Mouse (Mus musculus) lung, embryonic 16.5 days (tissue): Measurements from ENCODE around the gene Elavl1. TPM values are rescaled to one million over a fixed set of nuclear protein-coding genes. Genes with fewer than 3 reads are reported as not detected.

Experiments
- ATAC-seq: fragments of 200-750 bp; cut with Nextera tagmentation; 2 replicates; pipeline ENCODE4 v1.8.0; 2017; ENCODE audit warnings: low read depth, mild to moderate bottlenecking, moderate library complexity
- H3K27ac ChIP-seq: fragments of 300-500 bp; sonication (generic); 2 replicates; pipeline ENCODE4 v1.5.1; 2014; ENCODE audit warnings: mild to moderate bottlenecking, control low read depth, low read length
- H3K27me3 ChIP-seq: fragments of 300-500 bp; sonication (generic); 2 replicates; pipeline ENCODE4 v1.6.1; 2014; ENCODE audit warnings: low read depth, low read length, mixed read lengths; ENCODE audit not compliant: control insufficient read depth, insufficient read depth
- H3K36me3 ChIP-seq: fragments of 300-500 bp; sonication (generic); 2 replicates; pipeline ENCODE4 v1.6.1; 2014; ENCODE audit warnings: low read length; ENCODE audit not compliant: control insufficient read depth, insufficient read depth
- H3K4me1 ChIP-seq: fragments of 300-500 bp; sonication (generic); replicated peaks from 2 replicates; pipeline ENCODE4 v1.6.1; 2014; ENCODE audit warnings: low read length, mixed read lengths; ENCODE audit not compliant: control insufficient read depth, insufficient read depth
- H3K4me2 ChIP-seq: fragments of 300-500 bp; sonication (generic); 2 replicates; pipeline ENCODE4 v1.6.1; 2014; ENCODE audit warnings: low read depth, low read length, control low read depth
- H3K4me3 ChIP-seq: fragments of 300-500 bp; sonication (generic); 2 replicates; pipeline ENCODE4 v1.5.1; 2014; ENCODE audit warnings: mild to moderate bottlenecking, low read length, control low read depth
- H3K9ac ChIP-seq: fragments of 300-500 bp; sonication (generic); 2 replicates; pipeline ENCODE4 v1.6.1; 2014; ENCODE audit warnings: low read length, control low read depth
- H3K9me3 ChIP-seq: fragments of 300-500 bp; sonication (generic); 2 replicates; pipeline ENCODE4 v1.6.1; 2016; ENCODE audit warnings: low read length; ENCODE audit not compliant: control insufficient read depth
- WGBS: fragments of 180-500 bp; shearing (Covaris S2); extraction: QIAGEN DNeasy Blood & Tissue Kit; methylation state at CpG from one replicate; pipeline ENCODE4 v1.1.7; 2014; 5-methylcytosine and 5-hydroxymethylcytosine counted together
- polyA plus RNA-seq: library from polyadenylated mRNA; unstranded; fragments of >200 nt; fragmentation: Nextera tagmentation; extraction: Ambion mirVana; gene quantifications from 2 replicates; pipeline ENCODE4 v1.2.1, GENCODE M21; 2015

The Elavl1 gene
- polyA plus RNA-seq, 1 experiment from 2014 or later: 224 TPM

DNA sequence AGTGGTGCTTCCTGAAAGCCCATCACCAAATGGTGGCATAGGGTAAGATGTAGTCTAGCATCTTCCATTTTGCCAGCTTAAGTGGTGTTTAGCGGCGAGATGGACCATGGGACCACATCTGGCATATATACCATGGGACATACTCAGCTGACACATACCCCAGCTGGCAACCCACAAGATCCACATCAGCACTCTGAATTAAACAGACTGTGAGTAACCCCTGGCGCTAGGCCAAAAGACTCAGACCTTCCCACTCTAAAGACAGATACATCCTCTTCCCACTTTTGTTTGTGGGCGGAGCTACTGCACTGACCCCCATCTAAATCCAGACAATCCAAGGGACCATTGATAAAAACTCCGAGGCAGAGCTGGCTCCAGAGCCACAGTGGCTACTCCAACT lies 3.8 kb upstream of the Elavl1 start:
- WGBS: 80% methylated on average over 5 of the region's 5 CpGs
- peaks cover 35% of the 10 kb centered on the region for H3K36me3 ChIP-seq

DNA sequence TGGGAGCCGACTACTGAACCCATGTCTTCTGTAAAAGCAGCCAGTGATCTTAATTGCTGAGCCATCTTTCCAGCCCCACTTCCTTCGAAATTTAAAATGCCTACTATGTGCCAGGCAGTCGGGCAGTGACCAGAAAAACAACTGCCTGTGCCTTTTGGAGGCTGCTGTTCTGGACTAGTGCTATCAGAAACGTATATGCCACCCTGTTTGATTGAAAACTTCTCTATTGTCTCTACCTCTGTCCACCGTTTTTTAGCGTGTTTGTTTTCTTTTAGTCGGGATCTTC lies 481 bp upstream of the Elavl1 start:
- no peak for ATAC-seq
- Histone ChIP-seq H3K27me3 (no peaks in the 10 kb centered on the region), H3K27ac (peak overlapping the region; percentile 88), H3K9ac (peak overlapping the region; percentile 75), H3K36me3 (peaks cover 26% of the 10 kb centered on the region), H3K9me3 (no peaks in the 10 kb centered on the region), H3K4me2 (peak overlapping the region; percentile 73), H3K4me3 (peak overlapping the region; percentile 84), H3K4me1 (peaks cover 13% of the 10 kb centered on the region)
- WGBS: 23% methylated on average over 7 of the region's 7 CpGs

More for the DNA sequence above, 3.8 kb upstream of the Elavl1 start:
- Histone ChIP-seq H3K9me3 (no peaks in the 10 kb centered on the region), H3K27ac (no peak overlapping the region), H3K4me3 (no peak overlapping the region), H3K27me3 (no peaks in the 10 kb centered on the region), H3K4me2 (no peak overlapping the region), H3K9ac (no peak overlapping the region), H3K4me1 (peaks cover 5% of the 10 kb centered on the region)
- no peak for ATAC-seq

DNA sequence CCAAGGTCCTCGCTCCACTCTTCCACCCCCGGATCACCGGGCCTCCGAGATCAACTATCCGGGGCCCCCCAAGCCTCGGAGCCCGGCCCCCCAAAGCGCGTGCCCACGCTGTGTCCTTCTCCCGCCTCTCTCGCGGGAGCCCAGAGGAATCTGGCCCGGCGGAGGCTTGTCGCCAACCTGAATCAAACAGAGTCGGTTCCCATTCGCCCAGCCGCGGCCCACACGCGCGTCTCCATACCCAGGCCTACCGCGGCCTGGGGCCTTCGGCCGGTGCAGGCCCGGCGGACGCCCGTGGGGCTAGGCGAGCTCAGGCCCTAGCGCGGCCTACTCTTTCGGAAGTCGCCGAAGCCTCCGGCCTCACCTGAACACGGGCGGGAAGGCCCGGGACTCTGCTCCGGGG lies 688 bp downstream of the Elavl1 start:
- H3K36me3 ChIP-seq: peaks cover 21% of the 10 kb centered on the region; the same call in 1 of the 2 replicates
- H3K9ac ChIP-seq: peak overlapping the region; percentile 93
- H3K4me2 ChIP-seq: peak overlapping the region; percentile 71
- peaks cover 13% of the 10 kb centered on the region for H3K4me1 ChIP-seq
- WGBS: under 1% methylated on average over 42 of the region's 42 CpGs
- H3K9me3 ChIP-seq: no peaks in the 10 kb centered on the region
- no peaks in the 10 kb centered on the region for H3K27me3 ChIP-seq
- peak overlapping the region; percentile 82 for H3K27ac ChIP-seq
- peak; percentile 73 for ATAC-seq
- H3K4me3 ChIP-seq: peak overlapping the region; percentile 84

DNA sequence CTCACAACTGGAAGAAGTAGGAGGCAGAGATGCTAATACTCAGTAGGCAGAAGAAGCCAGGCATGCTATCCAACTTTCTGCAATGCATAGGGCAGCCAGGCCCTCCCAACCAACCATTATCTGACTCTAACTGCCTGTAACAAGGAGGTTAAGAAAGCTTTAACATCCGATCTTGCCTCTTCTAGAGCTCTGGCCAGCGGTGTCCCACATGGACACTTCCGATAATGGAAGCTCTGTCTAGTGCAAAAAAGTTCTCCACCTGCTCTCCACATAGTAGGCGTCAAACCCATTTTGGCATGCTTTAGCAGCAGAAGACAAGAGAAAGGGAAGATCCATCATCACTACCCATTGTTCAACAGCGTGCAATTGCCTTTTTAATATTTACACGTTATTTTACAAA lies 1.3 kb downstream of the Elavl1 start:
- no peaks in the 10 kb centered on the region for H3K27me3 ChIP-seq
- H3K36me3 ChIP-seq: peaks cover 15% of the 10 kb centered on the region; the same call in 1 of the 2 replicates
- H3K9ac ChIP-seq: peak overlapping the region; percentile 93
- H3K4me3 ChIP-seq: peak overlapping the region; percentile 84
- no peak for ATAC-seq
- H3K4me2 ChIP-seq: peak overlapping the region; percentile 71
- peaks cover 13% of the 10 kb centered on the region for H3K4me1 ChIP-seq
- H3K27ac ChIP-seq: no peak overlapping the region
- WGBS: 2% methylated on average over 6 of the region's 6 CpGs
- no peaks in the 10 kb centered on the region for H3K9me3 ChIP-seq

DNA sequence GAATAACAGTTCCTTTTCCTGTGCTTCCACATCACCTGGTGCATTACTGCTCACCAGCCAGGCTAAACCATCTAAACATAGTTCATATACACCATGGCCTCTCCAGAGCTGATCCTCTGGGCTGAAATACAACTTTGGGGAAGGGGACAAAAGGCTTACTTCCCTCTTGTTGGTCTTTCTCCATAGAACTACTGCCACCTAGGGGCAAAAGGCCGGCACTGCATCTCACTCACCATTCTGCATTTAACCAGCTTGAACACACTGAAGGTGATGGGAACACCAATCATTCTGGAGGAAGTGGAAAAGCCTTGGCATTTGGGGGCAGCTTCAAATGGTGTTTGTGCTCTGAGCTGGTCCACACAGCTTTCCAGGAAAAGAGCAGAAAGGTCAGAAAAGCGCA lies 2.7 kb downstream of the Elavl1 start:
- H3K4me1 ChIP-seq: peaks cover 13% of the 10 kb centered on the region
- no peak overlapping the region for H3K9ac ChIP-seq
- peaks cover 3% of the 10 kb centered on the region; the same call in 1 of the 2 replicates for H3K36me3 ChIP-seq
- no peak for ATAC-seq
- 30% methylated on average over 2 of the region's 2 CpGs for WGBS
- no peaks in the 10 kb centered on the region for H3K9me3 ChIP-seq
- no peak overlapping the region for H3K4me2 ChIP-seq
- H3K27me3 ChIP-seq: no peaks in the 10 kb centered on the region
- H3K27ac ChIP-seq: no peak overlapping the region
- H3K4me3 ChIP-seq: no peak overlapping the region

DNA sequence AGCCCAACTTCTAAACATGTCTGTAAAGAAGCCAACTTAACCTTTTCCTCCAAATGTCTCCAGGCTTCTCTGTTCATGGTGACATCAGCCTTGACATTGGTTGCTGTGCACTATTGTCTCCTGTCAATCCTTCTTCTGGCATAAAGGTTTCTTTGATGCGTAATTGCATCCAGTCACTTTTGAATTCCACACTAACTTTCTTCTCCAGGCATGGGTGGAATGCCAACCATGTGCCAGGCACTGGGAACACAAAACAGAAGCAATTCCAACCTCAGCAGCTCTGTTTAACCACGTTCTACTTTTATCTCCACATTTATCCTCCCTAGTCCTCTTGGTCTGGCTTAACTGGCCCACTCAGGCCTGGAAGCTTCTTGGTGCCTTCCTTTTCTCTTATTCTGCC lies 4.2 kb downstream of the Elavl1 start:
- no peaks in the 10 kb centered on the region for H3K9me3 ChIP-seq
- no peaks in the 10 kb centered on the region for H3K27me3 ChIP-seq
- H3K4me3 ChIP-seq: no peak overlapping the region
- peaks cover 3% of the 10 kb centered on the region; the same call in 1 of the 2 replicates for H3K36me3 ChIP-seq
- H3K4me1 ChIP-seq: peaks cover 13% of the 10 kb centered on the region
- no peak overlapping the region for H3K27ac ChIP-seq
- no peak overlapping the region for H3K4me2 ChIP-seq
- no peak overlapping the region for H3K9ac ChIP-seq
- WGBS: 80% methylated on average over 2 of the region's 2 CpGs
- no peak for ATAC-seq

DNA sequence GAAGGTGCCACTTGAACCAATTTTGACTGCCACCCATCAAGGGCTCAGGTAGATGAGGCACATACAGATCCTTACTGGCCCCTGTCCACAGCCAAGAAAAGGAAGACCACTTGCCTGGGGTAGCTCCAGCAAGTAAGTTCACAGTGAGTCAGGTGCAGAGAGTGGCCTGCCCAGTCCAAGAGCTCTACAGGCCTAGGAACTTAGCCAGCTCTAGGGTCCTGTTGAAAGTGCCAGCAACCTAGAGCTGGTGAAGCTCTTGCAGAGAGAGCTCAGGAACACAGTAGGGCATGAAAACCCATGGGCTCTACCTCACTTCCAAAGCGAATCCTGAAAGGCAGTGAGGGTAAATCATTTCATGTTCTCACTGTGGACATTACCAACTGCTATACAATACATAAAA lies 4.8 kb downstream of the Elavl1 start:
- Histone ChIP-seq H3K4me3 (no peak overlapping the region), H3K9me3 (no peaks in the 10 kb centered on the region), H3K27me3 (no peaks in the 10 kb centered on the region), H3K4me1 (peaks cover 8% of the 10 kb centered on the region), H3K9ac (no peak overlapping the region), H3K4me2 (no peak overlapping the region), H3K27ac (no peak overlapping the region), H3K36me3 (peaks cover 3% of the 10 kb centered on the region; the same call in 1 of the 2 replicates)
- 90% methylated on average over 1 of the region's 1 CpGs for WGBS
- ATAC-seq: no peak

DNA sequence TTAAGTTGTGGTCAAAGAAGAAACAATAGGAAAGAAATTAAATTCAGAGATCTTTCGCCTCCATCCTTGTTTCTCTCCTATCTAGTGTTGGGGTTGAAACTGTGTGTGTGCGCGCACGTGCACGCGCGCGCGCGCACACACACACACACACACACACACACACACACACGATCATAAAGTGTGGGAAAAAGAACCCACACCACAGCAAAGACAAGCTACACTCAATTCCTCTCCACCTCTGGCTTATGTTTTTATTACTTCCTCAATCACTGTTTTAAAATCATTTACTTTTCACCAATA lies 5.7 kb downstream of the Elavl1 start:
- H3K9ac ChIP-seq: no peak overlapping the region
- H3K9me3 ChIP-seq: no peaks in the 10 kb centered on the region
- no peak for ATAC-seq
- H3K4me2 ChIP-seq: no peak overlapping the region
- 95% methylated on average over 11 of the region's 11 CpGs for WGBS
- H3K27me3 ChIP-seq: no peaks in the 10 kb centered on the region
- H3K27ac ChIP-seq: no peak overlapping the region
- H3K4me3 ChIP-seq: no peak overlapping the region
- H3K4me1 ChIP-seq: peaks cover 8% of the 10 kb centered on the region
- H3K36me3 ChIP-seq: peaks cover 3% of the 10 kb centered on the region; the same call in 1 of the 2 replicates

DNA sequence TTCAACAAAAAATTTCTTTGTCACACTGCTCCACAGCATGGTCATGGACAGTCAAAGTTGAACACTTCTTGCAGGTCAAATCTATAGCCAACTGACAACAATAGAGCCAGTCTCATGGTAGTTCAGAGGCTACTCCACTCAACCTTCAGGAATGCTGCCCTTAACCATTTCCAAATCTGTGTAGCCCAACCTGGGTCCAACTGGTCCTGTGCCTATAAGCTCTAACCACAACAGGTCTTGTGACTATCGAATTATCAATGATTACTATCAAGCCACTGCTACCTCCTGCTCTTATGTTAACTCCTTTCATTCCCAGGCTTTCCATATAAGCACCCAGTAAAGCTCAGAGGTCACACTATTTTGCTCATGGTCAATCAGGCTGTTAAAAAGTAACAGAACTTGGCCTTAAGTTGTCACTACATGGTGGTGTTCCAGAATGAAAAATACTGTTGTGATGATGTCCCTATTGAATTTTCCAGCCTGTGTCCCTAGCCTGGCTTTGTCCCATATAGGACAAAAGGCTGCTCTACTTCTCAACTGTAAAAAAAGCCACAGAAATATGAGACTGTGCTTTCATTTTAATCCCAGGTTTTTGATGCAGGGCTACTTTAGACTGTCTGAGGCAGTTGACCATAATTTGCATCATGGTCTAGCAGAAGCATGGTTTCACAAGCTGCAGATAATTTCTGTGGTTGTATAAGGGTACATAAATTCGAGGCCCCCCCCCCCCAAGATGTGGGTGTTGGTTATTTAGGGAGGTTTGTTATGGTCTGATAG lies 6.2 kb downstream of the Elavl1 start:
- no peak for ATAC-seq
- no peak overlapping the region for H3K27ac ChIP-seq
- peaks cover 8% of the 10 kb centered on the region for H3K4me1 ChIP-seq

More for the DNA sequence above, 6.2 kb downstream of the Elavl1 start:
- H3K36me3 ChIP-seq: peaks cover 3% of the 10 kb centered on the region; the same call in 1 of the 2 replicates
- no peak overlapping the region for H3K4me2 ChIP-seq
- 83% methylated on average over 2 of the region's 2 CpGs for WGBS
- no peaks in the 10 kb centered on the region for H3K27me3 ChIP-seq
- H3K9ac ChIP-seq: no peak overlapping the region
- no peaks in the 10 kb centered on the region for H3K9me3 ChIP-seq
- no peak overlapping the region for H3K4me3 ChIP-seq
